Mouse (Mus musculus) thymus, adult 2 months (tissue): ENCODE measurements around the gene Trp53tg5. TPM values are rescaled to one million over a fixed set of nuclear protein-coding genes. Genes with fewer than 3 reads are reported as not detected.

ENCODE experiments used
- DNase-seq: peaks from one replicate; pipeline ENCODE4 v3.0.0; 2021
- H3K27ac ChIP-seq: fragments of 200-500 bp; 2 replicates; pipeline ENCODE4 v1.5.1; 2012; ENCODE audit warnings: low read length, control low read depth; ENCODE audit not compliant: control insufficient read depth, insufficient read depth
- H3K27me3 ChIP-seq: fragments of 200-500 bp; 2 replicates; pipeline ENCODE4 v1.6.1; 2012; ENCODE audit warnings: mild to moderate bottlenecking, low read length, moderate library complexity, mixed read lengths; ENCODE audit not compliant: control insufficient read depth, insufficient read depth
- H3K36me3 ChIP-seq: fragments of 200-500 bp; 2 replicates; pipeline ENCODE4 v1.6.1; 2012; ENCODE audit warnings: mild to moderate bottlenecking, low read length, moderate library complexity; ENCODE audit not compliant: control insufficient read depth, insufficient read depth
- H3K4me1 ChIP-seq: fragments of 200-500 bp; replicated peaks from 2 replicates; pipeline ENCODE4 v1.6.1; 2012; ENCODE audit warnings: low read length; ENCODE audit not compliant: control insufficient read depth, insufficient read depth
- H3K4me3 ChIP-seq: fragments of 200-500 bp; 2 replicates; pipeline ENCODE4 v1.5.1; 2012; ENCODE audit warnings: mild to moderate bottlenecking, low read length, control low read depth, moderate library complexity; ENCODE audit not compliant: control insufficient read depth, insufficient read depth
- CTCF ChIP-seq: fragments of 200-500 bp; IDR thresholded peaks from 2 replicates; pipeline ENCODE4 v1.5.1; 2012; ENCODE audit warnings: mild to moderate bottlenecking, control low read depth, low read length, moderate library complexity, borderline replicate concordance; ENCODE audit not compliant: control insufficient read depth, poor library complexity, insufficient read depth; ENCODE audit errors: extremely low read depth
- POLR2A ChIP-seq: fragments of 200-500 bp; IDR thresholded peaks from 2 replicates; pipeline ENCODE4 v1.6.1; 2012; ENCODE audit warnings: mild to moderate bottlenecking, low read length, control low read depth, moderate library complexity; ENCODE audit not compliant: control insufficient read depth, poor library complexity, insufficient read depth; ENCODE audit errors: extremely low read depth
- WGBS: fragments of 180-500 bp; shearing (Covaris S2); methylation state at CpG from one replicate; pipeline ENCODE4 v1.1.7; 2018; 5-methylcytosine and 5-hydroxymethylcytosine counted together
- polyA plus RNA-seq: library from polyadenylated mRNA; depleted of rRNA; stranded (reverse); fragments of >200 nt; gene quantifications from 2 replicates; pipeline ENCODE4 v1.2.3, GENCODE M21; 2012

The Trp53tg5 gene
- polyA plus RNA-seq, 1 experiment = not detected

DNA sequence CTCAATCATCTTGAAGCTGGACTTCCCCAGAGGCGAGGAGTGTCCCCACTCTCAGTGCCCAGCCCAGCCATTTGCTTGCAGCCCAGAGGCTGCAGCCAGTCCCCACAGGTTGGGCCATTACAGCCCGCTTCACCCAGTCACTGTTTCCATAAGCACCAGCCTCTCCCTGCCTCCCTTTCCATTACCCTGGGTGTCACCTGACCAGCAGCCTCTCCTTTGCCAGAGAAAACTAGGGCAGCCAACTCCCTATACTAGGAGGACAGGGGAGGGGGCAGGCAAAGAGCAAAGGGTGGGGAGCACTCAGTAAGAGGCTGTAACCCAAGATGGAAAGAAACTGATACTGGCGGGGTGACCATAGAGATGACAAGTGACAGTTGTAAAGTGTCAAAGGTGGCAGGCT is 36.6 kb downstream of the Trp53tg5 start:
- H3K4me1 ChIP-seq = peaks cover 28% of the 10 kb centered on the region
- 86% methylated on average over 3 of the region's 3 CpGs for WGBS

GRCm38 (mm10) chr2:164436215-164436913 is 37.2 kb downstream of the Trp53tg5 start:
- WGBS = 60% methylated on average over 8 of the region's 8 CpGs
- no peak for TF ChIP-seq POLR2A
- H3K36me3 ChIP-seq = no peaks in the 10 kb centered on the region
- H3K27ac ChIP-seq = no peak overlapping the region
- DNase-seq = no peak
- no peaks in the 10 kb centered on the region for H3K27me3 ChIP-seq
- H3K4me1 ChIP-seq = peaks cover 24% of the 10 kb centered on the region
- H3K4me3 ChIP-seq = no peak overlapping the region

More for the DNA sequence above, 36.6 kb downstream of the Trp53tg5 start:
- H3K36me3 ChIP-seq = no peaks in the 10 kb centered on the region
- H3K27ac ChIP-seq = no peak overlapping the region
- no peak overlapping the region for H3K4me3 ChIP-seq
- TF ChIP-seq CTCF (no peak), POLR2A (no peak)
- H3K27me3 ChIP-seq = no peaks in the 10 kb centered on the region
- no peak for DNase-seq

GRCm38 (mm10) chr2:164435216-164436090 is 38.1 kb downstream of the Trp53tg5 start:
- no peak overlapping the region for H3K27ac ChIP-seq
- TF ChIP-seq POLR2A = no peak
- no peak for TF ChIP-seq CTCF
- H3K4me1 ChIP-seq = peaks cover 15% of the 10 kb centered on the region

DNA sequence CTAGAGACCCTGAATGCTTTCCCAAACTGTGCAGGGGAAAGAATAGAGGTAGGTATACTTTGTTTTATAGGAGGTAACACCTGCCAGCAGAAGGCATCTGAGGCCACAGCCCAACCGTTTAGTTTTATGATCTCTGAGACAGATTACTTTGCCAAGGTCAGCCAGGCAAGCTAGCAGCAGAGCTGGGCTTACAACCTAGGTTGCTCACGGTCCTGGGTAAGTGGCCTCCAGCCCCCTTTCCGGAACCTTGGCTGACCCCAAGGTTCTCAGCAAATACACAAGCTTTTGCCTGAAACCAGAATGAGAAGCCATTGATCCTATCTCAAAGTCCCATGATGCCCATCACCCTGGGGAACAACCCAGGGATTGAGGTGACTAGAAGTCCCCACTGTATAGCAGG is 38.8 kb downstream of the Trp53tg5 start:
- no peak for DNase-seq
- H3K27me3 ChIP-seq = no peaks in the 10 kb centered on the region
- H3K36me3 ChIP-seq = no peaks in the 10 kb centered on the region
- no peak overlapping the region for H3K4me3 ChIP-seq
- H3K4me1 ChIP-seq = peaks cover 9% of the 10 kb centered on the region; the same call in 1 of the 2 replicates
- 76% methylated on average over 3 of the region's 3 CpGs for WGBS
- no peak overlapping the region for H3K27ac ChIP-seq
- TF ChIP-seq CTCF = no peak
- no peak for TF ChIP-seq POLR2A

More at GRCm38 (mm10) chr2:164435216-164436090, 38.1 kb downstream of the Trp53tg5 start:
- Histone ChIP-seq H3K27me3 (no peaks in the 10 kb centered on the region), H3K36me3 (no peaks in the 10 kb centered on the region), H3K4me3 (no peak overlapping the region)
- 20% methylated on average over 5 of the region's 5 CpGs for WGBS
- no peak for DNase-seq

GRCm38 (mm10) chr2:164433278-164433895 is 40.1 kb downstream of the Trp53tg5 start:
- H3K4me1 ChIP-seq = peaks cover 9% of the 10 kb centered on the region; the same call in 1 of the 2 replicates
- H3K27me3 ChIP-seq = no peaks in the 10 kb centered on the region
- 93% methylated on average over 9 of the region's 9 CpGs for WGBS
- H3K4me3 ChIP-seq = no peak overlapping the region
- DNase-seq = no peak
- H3K36me3 ChIP-seq = no peaks in the 10 kb centered on the region
- TF ChIP-seq POLR2A (no peak), CTCF (no peak)
- H3K27ac ChIP-seq = no peak overlapping the region

GRCm38 (mm10) chr2:164432541-164433191 is 40.9 kb downstream of the Trp53tg5 start:
- Histone ChIP-seq H3K4me1 (peaks cover 7% of the 10 kb centered on the region; the same call in 1 of the 2 replicates), H3K27me3 (no peaks in the 10 kb centered on the region), H3K27ac (no peak overlapping the region), H3K36me3 (no peaks in the 10 kb centered on the region), H3K4me3 (no peak overlapping the region)
- no peak for TF ChIP-seq POLR2A
- TF ChIP-seq CTCF = no peak
- 79% methylated on average over 22 of the region's 22 CpGs for WGBS
- DNase-seq = no peak
